Mouse (Mus musculus) spleen, postnatal 36 days (tissue): Measurements from ENCODE around the gene Alox15.

Source experiments
- DNase-seq, 2 experiments: peaks; one replicate each; pipeline ENCODE4 v3.0.0; 2022; ENCODE audit warnings: low spot score in 2 of 2, mixed read lengths in 1 of 2

Gene Alox15

GRCm38 (mm10) chr11:70308296-70308695, 43.5 kb downstream of the Alox15 start:
- DNase-seq = no peak

GRCm38 (mm10) chr11:70306159-70306558, 45.7 kb downstream of the Alox15 start:
- peak; percentile 52 to 65 for DNase-seq

- DNase-seq = no peak
Measured at GRCm38 (mm10) chr11:70302293-70302692, 49.5 kb downstream of the Alox15 start.

GRCm38 (mm10) chr11:70297836-70298454, 53.9 kb downstream of the Alox15 start:
- DNase-seq = peak; percentile 30 to 41

GRCm38 (mm10) chr11:70297405-70297804, 54.4 kb downstream of the Alox15 start:
- DNase-seq = no peak
